Mouse (Mus musculus) CH12.LX (cell line): ENCODE data around the gene Slc27a1. TPM values are rescaled to one million over a fixed set of nuclear protein-coding genes. Genes with fewer than 3 reads are reported as not detected.

Experiments used
- DNase-seq: peaks from one replicate; pipeline ENCODE4 v3.0.0-alpha.2; 2013; ENCODE audit errors: extremely low read depth
- H3K27ac ChIP-seq: 2 replicates; pipeline ENCODE4 v1.5.1; 2012; ENCODE audit warnings: low read depth, mild to moderate bottlenecking, control low read depth, moderate library complexity; ENCODE audit not compliant: insufficient read depth
- H3K27me3 ChIP-seq: replicated peaks from 2 replicates; pipeline ENCODE3; 2012; ENCODE audit warnings: inconsistent platforms
- H3K36me3 ChIP-seq, 2 experiments: replicated peaks in 1 of 2; 2 replicates each; pipeline versions ENCODE3 to v1.6.1; 2012; ENCODE audit warnings: inconsistent platforms in 1 of 2, low read length in 1 of 2, mild to moderate bottlenecking in 1 of 2, mixed read lengths in 1 of 2, moderate library complexity in 1 of 2; ENCODE audit not compliant: control insufficient read depth in 1 of 2, insufficient read depth in 1 of 2
- H3K4me1 ChIP-seq, 2 experiments: 2 replicates each; pipeline ENCODE4 v1.6.1; 2012; ENCODE audit warnings: inconsistent platforms in 1 of 2, moderate library complexity in 1 of 2; ENCODE audit not compliant: insufficient read depth in 2 of 2, control insufficient read depth in 1 of 2
- H3K4me2 ChIP-seq: 2 replicates; pipeline ENCODE4 v1.6.1; 2012; ENCODE audit warnings: low read depth, mild to moderate bottlenecking, control low read depth; ENCODE audit not compliant: poor library complexity, insufficient read depth, severe bottlenecking
- H3K4me3 ChIP-seq, 3 experiments: fragments of 150-350 bp in 1 of 3; sonication (generic) in 1 of 3; replicated peaks in 1 of 3; 2 replicates each; pipeline versions ENCODE3 to v1.5.1; 2011 to 2012; ENCODE audit warnings: low read depth in 2 of 3, low read length in 2 of 3, mild to moderate bottlenecking in 2 of 3, moderate library complexity in 2 of 3, control low read depth in 1 of 3, improper control_type of control experiment in 1 of 3, inconsistent platforms in 1 of 3, mixed read lengths in 1 of 3; ENCODE audit not compliant: poor library complexity in 1 of 3
- H3K79me2 ChIP-seq: replicated peaks from 2 replicates; pipeline ENCODE4 v1.6.1; 2012; ENCODE audit warnings: mild to moderate bottlenecking, moderate library complexity; ENCODE audit not compliant: control insufficient read depth, poor library complexity, insufficient read depth, severe bottlenecking; ENCODE audit errors: extremely low read depth
- H3K9ac ChIP-seq: 2 replicates; pipeline ENCODE4 v1.6.1; 2012; ENCODE audit warnings: low read depth, mild to moderate bottlenecking, control low read depth, moderate library complexity; ENCODE audit not compliant: insufficient read depth
- H3K9me3 ChIP-seq: replicated peaks from 2 replicates; pipeline ENCODE3; 2012; ENCODE audit warnings: low read length, inconsistent platforms, mixed read lengths
- BHLHE40 ChIP-seq: IDR thresholded peaks from 2 replicates; pipeline ENCODE4 v1.6.1; 2011; ENCODE audit warnings: mild to moderate bottlenecking, low read depth, low read length, improper control_type of control experiment
- CHD1 ChIP-seq: IDR thresholded peaks from 2 replicates; pipeline ENCODE4 v1.6.1; 2012; ENCODE audit warnings: low read depth, low read length, improper control_type of control experiment, inconsistent platforms
- CHD2 ChIP-seq: IDR thresholded peaks from 2 replicates; pipeline ENCODE4 v1.6.1; 2011; ENCODE audit warnings: low read length, improper control_type of control experiment
- CTCF ChIP-seq, 2 experiments: IDR thresholded peaks in 1 of 2; conservative IDR thresholded peaks in 1 of 2; 2 replicates each; pipeline ENCODE4 v1.5.1; 2011 to 2012; ENCODE audit warnings: low read depth in 2 of 2, low read length in 2 of 2, improper control_type of control experiment in 1 of 2, inconsistent platforms in 1 of 2, mild to moderate bottlenecking in 1 of 2, moderate library complexity in 1 of 2
- E2F4 ChIP-seq: IDR thresholded peaks from 2 replicates; pipeline ENCODE4 v1.6.1; 2011; ENCODE audit warnings: low read depth, low read length, improper control_type of control experiment; ENCODE audit not compliant: insufficient replicate concordance
- ELF1 ChIP-seq: IDR thresholded peaks from 2 replicates; pipeline ENCODE4 v1.6.1; 2014; ENCODE audit warnings: low read depth, mild to moderate bottlenecking, inconsistent platforms, low read length, improper control_type of control experiment
- EP300 ChIP-seq: IDR thresholded peaks from 2 replicates; pipeline ENCODE4 v1.6.1; 2011; ENCODE audit warnings: low read length, improper control_type of control experiment
- ETS1 ChIP-seq: conservative IDR thresholded peaks from 2 replicates; pipeline ENCODE4 v1.6.1; 2012; ENCODE audit warnings: low read depth, mild to moderate bottlenecking, inconsistent platforms, low read length, improper control_type of control experiment, moderate library complexity
- GABPA ChIP-seq: IDR thresholded peaks from 2 replicates; pipeline ENCODE4 v1.6.1; 2012; ENCODE audit warnings: low read depth, low read length, improper control_type of control experiment, inconsistent platforms; ENCODE audit not compliant: insufficient replicate concordance
- HCFC1 ChIP-seq: IDR thresholded peaks from 2 replicates; pipeline ENCODE4 v1.6.1; 2012; ENCODE audit warnings: low read depth, mild to moderate bottlenecking, inconsistent platforms, low read length, improper control_type of control experiment
- IRF4 ChIP-seq: IDR thresholded peaks from 2 replicates; pipeline ENCODE4 v1.6.1; 2014; ENCODE audit warnings: low read depth, mild to moderate bottlenecking, inconsistent platforms, low read length, improper control_type of control experiment
- JUN ChIP-seq: IDR thresholded peaks from 2 replicates; pipeline ENCODE4 v1.6.1; 2011; ENCODE audit warnings: low read depth, mild to moderate bottlenecking, low read length, improper control_type of control experiment, moderate library complexity; ENCODE audit not compliant: insufficient read depth
- JUND ChIP-seq: conservative IDR thresholded peaks from 2 replicates; pipeline ENCODE4 v1.6.1; 2011; ENCODE audit warnings: low read depth, low read length, improper control_type of control experiment
- KAT2A ChIP-seq: IDR thresholded peaks from 2 replicates; pipeline ENCODE4 v1.6.1; 2012; ENCODE audit warnings: low read length, improper control_type of control experiment, inconsistent platforms; ENCODE audit not compliant: insufficient replicate concordance
- MAFK ChIP-seq: IDR thresholded peaks from 2 replicates; pipeline ENCODE4 v1.6.1; 2011; ENCODE audit warnings: low read length, improper control_type of control experiment; ENCODE audit not compliant: insufficient replicate concordance
- MAX ChIP-seq: IDR thresholded peaks from 2 replicates; pipeline ENCODE4 v1.6.1; 2011; ENCODE audit warnings: low read length, improper control_type of control experiment
- MAZ ChIP-seq: IDR thresholded peaks from 2 replicates; pipeline ENCODE4 v1.6.1; 2012; ENCODE audit warnings: low read depth, mild to moderate bottlenecking, inconsistent platforms, low read length, improper control_type of control experiment, moderate library complexity
- MEF2A ChIP-seq: IDR thresholded peaks from 2 replicates; pipeline ENCODE4 v1.6.1; 2014; ENCODE audit warnings: low read depth, mild to moderate bottlenecking, inconsistent platforms, low read length, improper control_type of control experiment, borderline replicate concordance
- MXI1 ChIP-seq: IDR thresholded peaks from 2 replicates; pipeline ENCODE4 v1.6.1; 2011; ENCODE audit warnings: mild to moderate bottlenecking, low read depth, low read length, improper control_type of control experiment
- MYC ChIP-seq: IDR thresholded peaks from 2 replicates; pipeline ENCODE4 v1.6.1; 2011; ENCODE audit warnings: low read depth, mild to moderate bottlenecking, improper control_type of control experiment, low read length
- NELFE ChIP-seq: IDR thresholded peaks from 2 replicates; pipeline ENCODE4 v1.6.1; 2011; ENCODE audit warnings: low read depth, low read length, improper control_type of control experiment
- NRF1 ChIP-seq: IDR thresholded peaks from 2 replicates; pipeline ENCODE4 v1.6.1; 2014; ENCODE audit warnings: low read depth, mild to moderate bottlenecking, inconsistent platforms, low read length, improper control_type of control experiment, moderate library complexity
- PAX5 ChIP-seq: IDR thresholded peaks from 2 replicates; pipeline ENCODE4 v1.6.1; 2012; ENCODE audit warnings: low read length, inconsistent platforms, mixed read lengths
- POLR2A ChIP-seq: IDR thresholded peaks from 2 replicates; pipeline ENCODE4 v1.6.1; 2011; ENCODE audit warnings: low read depth, mild to moderate bottlenecking, improper control_type of control experiment, low read length
- POLR2AphosphoS2 ChIP-seq: IDR thresholded peaks from 2 replicates; pipeline ENCODE4 v1.6.1; 2011; ENCODE audit warnings: low read depth, low read length, improper control_type of control experiment
- RAD21 ChIP-seq: IDR thresholded peaks from 2 replicates; pipeline ENCODE4 v1.6.1; 2011; ENCODE audit warnings: low read depth, mild to moderate bottlenecking, low read length, improper control_type of control experiment, moderate library complexity
- RCOR1 ChIP-seq: conservative IDR thresholded peaks from 2 replicates; pipeline ENCODE4 v1.6.1; 2012; ENCODE audit warnings: low read depth, mild to moderate bottlenecking, inconsistent platforms, low read length, improper control_type of control experiment
- SIN3A ChIP-seq: IDR thresholded peaks from 2 replicates; pipeline ENCODE4 v1.6.1; 2012; ENCODE audit warnings: low read length, improper control_type of control experiment, inconsistent platforms
- SMC3 ChIP-seq: IDR thresholded peaks from 2 replicates; pipeline ENCODE4 v1.6.1; 2011; ENCODE audit warnings: low read depth, low read length, improper control_type of control experiment
- TBP ChIP-seq: conservative IDR thresholded peaks from 2 replicates; pipeline ENCODE4 v1.6.1; 2011; ENCODE audit warnings: low read depth, low read length, improper control_type of control experiment
- TCF12 ChIP-seq: IDR thresholded peaks from 2 replicates; pipeline ENCODE4 v1.6.1; 2014; ENCODE audit warnings: low read depth, mild to moderate bottlenecking, inconsistent platforms, low read length, improper control_type of control experiment
- UBTF ChIP-seq: IDR thresholded peaks from 2 replicates; pipeline ENCODE4 v1.6.1; 2012; ENCODE audit warnings: low read depth, mild to moderate bottlenecking, inconsistent platforms, low read length, improper control_type of control experiment, moderate library complexity
- USF1 ChIP-seq: IDR thresholded peaks from 2 replicates; pipeline ENCODE4 v1.6.1; 2014; ENCODE audit warnings: low read depth, mild to moderate bottlenecking, inconsistent platforms, low read length, improper control_type of control experiment
- USF2 ChIP-seq: conservative IDR thresholded peaks from 2 replicates; pipeline ENCODE4 v1.6.1; 2011; ENCODE audit warnings: low read depth, low read length, improper control_type of control experiment
- ZC3H11A ChIP-seq: IDR thresholded peaks from 2 replicates; pipeline ENCODE4 v1.6.1; 2012; ENCODE audit warnings: low read depth, mild to moderate bottlenecking, inconsistent platforms, low read length, improper control_type of control experiment
- ZKSCAN1 ChIP-seq: IDR thresholded peaks from 2 replicates; pipeline ENCODE4 v1.6.1; 2012; ENCODE audit warnings: low read depth, inconsistent platforms, low read length, improper control_type of control experiment, borderline replicate concordance
- ZMIZ1 ChIP-seq: IDR thresholded peaks from 2 replicates; pipeline ENCODE4 v1.6.1; 2012; ENCODE audit warnings: low read depth, mild to moderate bottlenecking, inconsistent platforms, low read length, improper control_type of control experiment
- ZNF384 ChIP-seq: IDR thresholded peaks from 2 replicates; pipeline ENCODE4 v1.6.1; 2012; ENCODE audit warnings: low read depth, low read length, improper control_type of control experiment, inconsistent platforms
- dilution Hi-C: fragments of 300-500 bp; cut with MboI; formaldehyde crosslinking; loops from 2 replicates; pipeline ENCODE4 v1.14.3; 2020; ENCODE audit warnings: low sequenced_read_pairs; ENCODE audit not compliant: extremely low pct_unique_long_range_greater_than_20kb, extremely low pct_ligation_motif_present
- in situ Hi-C: fragments of 300-500 bp; cut with MboI; formaldehyde crosslinking; loops from 3 replicates; pipeline ENCODE4 v1.14.3; 2019; ENCODE audit warnings: low sequenced_read_pairs, low pct_ligation_motif_present, low pct_unique_long_range_greater_than_20kb, mixed read lengths
- polyA plus RNA-seq: library from polyadenylated mRNA; unstranded; fragments of >175 nt; gene quantifications from 2 replicates; pipeline ENCODE4 v1.2.1, GENCODE M21; 2012; ENCODE audit warnings: low read depth; ENCODE audit not compliant: insufficient read length
- total RNA-seq, 2 experiments: library from RNA; depleted of rRNA; stranded (reverse); fragments of 300-350 nt in 1 of 2; fragments of >200 nt in 1 of 2; gene quantifications; 2 replicates each; pipeline ENCODE4 v1.2.3; 2012 to 2014

Slc27a1 gene
- total and polyA plus RNA-seq, 3 experiments, result 1.8 to 4.0 (median 2.4) TPM

GRCm38 (mm10) chr8:71597451-71597850 is 28.8 kb downstream of the Slc27a1 start, which contains the start of gene Fam129c:
TSS of gene Fam129c (plus strand) at chr8:71597648.
- Histone ChIP-seq H3K27ac (peak within 1 kb of the TSS; percentile 98), H3K9me3 (no peaks in the 10 kb centered on the region), H3K4me2 (peak within 1 kb of the TSS; percentile 40), H3K4me1 (peaks cover 40 to 71% of the 10 kb centered on the region in 2 experiments), H3K27me3 (no peaks in the 10 kb centered on the region), H3K9ac (peak within 1 kb of the TSS; percentile 15; the same call in 1 of the 2 replicates), H3K79me2 (peaks cover 19% of the 10 kb centered on the region), H3K36me3 (peaks cover 17 to 55% of the 10 kb centered on the region in 2 experiments), H3K4me3 (peak within 1 kb of the TSS; percentile 50 to 89 (median 63))
- TF ChIP-seq MAFK (no peak), TCF12 (peak; percentile 100), MAZ (peak; percentile 85), CTCF (conservative IDR thresholded peaks at IDR 0.05 in 1 of 2, IDR thresholded peaks at IDR 0.05 in 1 of 2; ENCODE audit: low read depth in 2 of 2, low read length in 2 of 2) (no peak), ZNF384 (peak; percentile 89), ZMIZ1 (no peak; the same call in 1 of the 2 replicates), E2F4 (no peak), GABPA (no peak), MEF2A (peak; percentile 80), SMC3 (no peak), POLR2AphosphoS2 (no peak), MYC (no peak), EP300 (peak; percentile 94), TBP (peak; percentile 67), HCFC1 (no peak), ZKSCAN1 (no peak), NRF1 (no peak), USF2 (no peak), UBTF (no peak), ZC3H11A (no peak), BHLHE40 (peak; percentile 90), USF1 (no peak), ETS1 (peak; percentile 94), POLR2A (peak; percentile 66), JUND (no peak), NELFE (0 out of 2 replicates have a peak, but pooled peaks have one; percentile 38), ELF1 (no peak), MXI1 (no peak), SIN3A (peak; percentile 23; the same call in 1 of the 2 replicates), PAX5 (no peak), KAT2A (peak; percentile 57; the same call in 1 of the 2 replicates), RCOR1 (peak; percentile 78), JUN (no peak), CHD2 (peak; percentile 73), MAX (no peak), CHD1 (0 out of 2 replicates have a peak, but pooled peaks have one; percentile 66), RAD21 (no peak), IRF4 (peak; percentile 86)
- in situ Hi-C loops, result no loop called here
- peak; percentile 76 for DNase-seq
- dilution Hi-C loops, result no loop called here
